Mouse (Mus musculus) induced T-regulatory cell, adult 2 months (primary cell): ENCODE measurements around the gene Cntrob.

Experiments used
- DNase-seq: peaks from one replicate; pipeline ENCODE4 v3.0.0-alpha.2; 2012; ENCODE audit warnings: low read depth

The Cntrob gene

DNA sequence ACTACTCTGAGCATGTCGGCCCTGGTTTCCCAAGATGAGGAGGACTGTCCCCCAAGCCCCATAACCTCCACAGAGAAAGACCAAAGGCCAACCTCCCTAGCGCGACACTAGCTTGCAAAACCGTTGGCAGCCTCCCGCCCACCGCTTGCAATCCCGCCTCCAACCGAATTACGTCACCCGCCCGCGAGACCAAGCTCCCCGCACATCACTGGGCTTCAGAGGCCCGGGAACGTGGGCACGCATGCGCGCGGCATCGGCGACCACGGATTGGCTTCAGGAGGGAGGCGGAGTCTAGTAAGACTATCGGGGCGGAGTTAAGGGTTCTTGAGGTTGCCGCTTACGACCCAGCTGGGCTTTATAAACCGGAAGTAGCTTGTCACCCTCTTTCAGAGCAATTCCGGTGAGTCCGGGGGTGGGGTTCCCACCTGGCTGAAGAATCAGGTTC lies at the start of gene Cntrob, which contains the start of gene Trappc1:
Gene Cntrob, minus strand, starts transcription at position 109 of the 445 bp plus-strand sequence.
Gene Trappc1, plus strand, starts transcription at position 314 of the 445 bp plus-strand sequence.
- DNase-seq = peak; percentile 99

DNA sequence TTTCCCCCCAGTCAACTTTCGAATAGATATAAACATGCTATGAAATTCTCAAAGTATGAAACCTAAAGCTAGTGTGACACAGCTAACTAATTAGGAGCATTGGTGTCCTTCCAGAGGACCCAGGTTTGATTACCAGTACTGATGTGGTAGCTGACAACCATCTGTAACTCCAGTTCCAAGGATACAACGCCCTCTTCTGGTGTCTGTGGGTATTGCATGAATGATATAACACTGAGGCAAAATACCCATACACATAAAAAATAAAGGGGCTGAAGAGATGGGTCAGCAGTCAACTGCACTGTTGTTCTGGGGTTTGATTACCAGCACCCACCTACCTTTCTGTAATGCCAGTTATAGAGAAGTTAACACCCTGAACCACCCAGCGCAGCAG lies 49.2 kb upstream of the Cntrob start:
- DNase-seq = peak; percentile 85

DNA sequence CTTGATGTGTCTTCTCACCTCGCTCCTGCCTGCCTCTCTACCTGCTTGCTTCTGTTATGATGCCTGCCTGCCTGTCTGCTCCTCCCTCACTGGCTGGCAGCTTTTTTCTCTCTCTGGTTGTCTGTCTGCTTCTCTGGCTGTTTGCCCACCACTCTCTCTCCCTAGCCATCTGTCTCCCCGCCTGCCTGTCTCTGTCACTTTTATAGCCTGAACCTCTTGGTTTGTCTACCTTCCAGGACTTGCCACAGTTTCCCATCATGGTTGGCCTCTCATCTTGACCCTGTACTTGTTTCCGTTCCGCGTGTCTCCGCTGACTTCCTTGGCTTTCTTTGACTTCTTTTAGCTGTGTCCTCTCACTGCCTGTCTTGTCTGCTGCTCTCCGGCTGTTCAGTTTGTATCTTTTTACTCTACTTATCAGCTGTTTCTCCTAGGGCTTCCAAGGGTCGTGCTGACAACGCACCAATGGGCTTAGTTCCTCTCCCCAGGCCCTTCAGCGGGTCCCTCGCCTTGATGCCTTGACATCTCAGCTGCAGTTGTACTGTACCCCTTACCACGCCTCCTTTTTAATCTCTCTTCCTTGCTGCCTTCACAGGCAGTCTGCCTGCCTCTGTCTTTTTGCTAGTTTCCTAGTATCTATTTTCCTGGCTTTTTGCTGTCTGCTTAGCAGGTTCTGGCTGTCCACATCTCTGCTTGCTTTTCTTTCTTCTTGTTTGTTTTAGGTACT lies 48.6 kb upstream of the Cntrob start:
- DNase-seq = peak; percentile 69

GRCm38 (mm10) chr11:69371601-69372000 lies 48.0 kb upstream of the Cntrob start:
- no peak for DNase-seq

DNA sequence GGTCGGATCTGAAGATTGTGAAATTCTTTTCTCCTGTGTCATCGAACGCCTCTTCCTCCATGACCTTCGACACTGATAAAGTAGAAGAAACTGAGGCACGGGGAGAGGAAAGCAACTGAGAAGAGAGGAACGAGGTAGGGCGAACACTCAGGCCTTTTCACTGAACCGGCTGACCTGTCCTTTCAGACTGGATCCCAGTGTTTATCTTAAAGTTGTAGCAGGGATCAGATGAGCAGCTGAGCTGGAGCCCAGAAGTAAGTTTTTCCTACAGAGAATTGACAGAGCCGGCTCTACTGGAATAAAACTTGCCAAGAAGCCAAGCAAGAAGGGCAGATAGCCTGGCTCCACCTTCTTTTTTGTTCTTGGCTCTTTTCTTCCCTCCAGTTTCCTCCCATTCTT lies 47.2 kb upstream of the Cntrob start:
- DNase-seq = peak; percentile 39

- DNase-seq = peak; percentile 51
These were observed 46.6 kb upstream of the Cntrob start for GRCm38 (mm10) chr11:69369990-69370816.

GRCm38 (mm10) chr11:69369215-69369989 lies 45.8 kb upstream of the Cntrob start, which contains the start of gene Chd3:
TSS of gene Chd3 (minus strand) at chr11:69369406.
- DNase-seq = no peak

DNA sequence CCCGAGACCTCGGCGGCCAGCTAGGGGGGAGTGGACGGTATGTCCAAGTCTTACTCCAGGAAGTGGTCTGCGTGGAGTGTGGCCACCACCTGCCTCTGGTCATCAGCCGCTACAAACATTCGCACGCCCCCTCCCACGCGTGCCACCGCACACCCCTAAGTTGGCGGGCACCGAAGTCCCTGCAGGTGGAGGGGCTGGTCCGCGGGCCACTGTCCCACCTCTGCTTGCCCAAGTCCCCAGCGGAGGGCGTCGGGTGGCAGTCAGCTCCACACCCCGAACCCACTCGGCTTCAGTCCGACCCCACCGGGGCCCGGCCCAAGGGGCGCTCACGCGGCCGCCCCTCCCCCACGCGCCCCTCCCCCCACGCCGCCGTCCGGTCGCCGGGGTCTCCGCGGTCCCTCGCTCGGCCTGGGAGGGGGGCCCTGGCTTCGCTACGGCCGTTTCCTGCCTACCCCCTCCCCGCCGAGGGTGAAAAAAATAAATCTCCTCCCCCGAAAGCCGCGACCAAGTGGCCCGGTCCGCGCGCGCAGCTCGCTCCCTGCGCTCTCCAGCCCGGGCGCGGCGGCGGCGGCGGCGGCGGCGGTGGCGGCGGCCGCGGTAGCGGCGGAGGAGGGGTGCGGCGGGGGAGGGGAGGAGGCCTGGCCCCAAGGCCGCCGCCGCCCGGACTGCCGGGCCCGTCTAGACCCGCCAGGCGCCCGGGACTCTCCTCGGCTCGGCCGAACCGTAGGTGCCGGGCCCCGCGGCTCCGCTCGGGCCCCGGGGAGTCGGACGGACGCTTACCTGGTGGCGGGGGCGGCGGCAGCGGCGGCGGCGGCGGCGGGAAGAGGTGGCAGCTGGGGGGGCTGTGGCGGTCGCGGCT lies 45.0 kb upstream of the Cntrob start:
- peak; percentile 67 for DNase-seq

GRCm38 (mm10) chr11:69367616-69368355 lies 44.2 kb upstream of the Cntrob start:
- DNase-seq = peak; percentile 64

- no peak for DNase-seq
These were observed 43.5 kb upstream of the Cntrob start for GRCm38 (mm10) chr11:69366855-69367615.

GRCm38 (mm10) chr11:69366157-69366854 lies 42.7 kb upstream of the Cntrob start:
- peak; percentile 99 for DNase-seq

GRCm38 (mm10) chr11:69365722-69366121 lies 42.1 kb upstream of the Cntrob start:
- DNase-seq = peak; percentile 39

DNA sequence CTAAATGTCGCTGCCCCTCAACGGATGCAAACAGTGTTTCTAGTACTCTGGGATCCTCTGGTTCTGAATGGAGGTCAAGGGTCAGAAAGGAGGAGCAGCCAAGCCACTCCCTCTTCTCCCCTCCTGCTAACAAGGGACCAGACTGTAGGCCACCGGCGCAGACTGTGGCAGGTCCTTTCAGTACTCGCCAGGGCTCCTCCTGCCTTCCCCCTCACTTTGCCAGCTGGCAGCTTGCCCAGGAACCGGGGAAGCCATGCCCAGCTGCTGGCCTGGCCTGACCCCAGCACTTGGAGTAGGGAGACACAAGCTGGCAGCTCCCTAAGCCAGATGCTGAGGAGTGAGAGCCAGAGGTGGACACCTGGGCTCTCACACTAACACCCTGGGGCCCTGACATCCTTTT lies 41.3 kb upstream of the Cntrob start:
- peak; percentile 33 for DNase-seq

DNA sequence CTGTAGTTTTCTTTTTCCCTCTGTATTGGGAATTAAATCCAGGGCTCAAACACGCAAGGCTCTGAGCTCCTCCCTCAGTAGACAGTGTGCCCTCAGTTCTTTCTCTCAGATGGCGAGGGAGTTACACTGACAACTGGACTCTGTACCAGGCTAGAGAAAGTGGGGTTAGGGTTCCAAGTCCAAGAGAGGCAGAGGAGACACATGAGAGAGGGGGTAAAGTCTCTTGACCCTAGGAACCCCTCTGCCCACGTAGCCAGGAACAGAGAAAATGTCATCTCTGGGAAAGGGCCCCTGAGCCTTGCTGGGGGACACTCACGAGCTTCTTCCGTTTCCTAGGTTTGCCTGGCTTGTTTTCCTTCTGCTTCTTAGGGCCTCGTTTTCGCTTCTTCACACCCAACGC lies 40.8 kb upstream of the Cntrob start:
- no peak for DNase-seq

GRCm38 (mm10) chr11:69362479-69362878 lies 38.9 kb upstream of the Cntrob start:
- DNase-seq = no peak

DNA sequence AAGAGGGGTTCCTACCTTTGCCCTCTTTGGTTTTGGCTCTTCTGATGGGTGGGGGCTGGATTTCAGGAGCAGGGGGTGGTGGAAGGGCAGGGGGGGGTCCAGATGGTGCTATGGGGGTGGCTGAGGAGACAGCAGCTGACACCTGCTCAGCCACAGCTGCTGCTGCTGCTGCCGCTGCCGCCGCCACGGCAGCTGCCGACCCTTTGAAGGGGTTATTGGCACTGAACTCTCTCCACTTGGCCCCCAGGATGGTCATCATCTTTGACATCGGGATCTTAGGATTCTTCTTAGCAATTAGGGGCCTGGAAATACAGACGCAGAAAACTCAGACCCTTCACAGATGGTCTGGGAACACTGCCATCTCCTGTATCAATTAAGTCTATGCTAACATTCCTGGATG lies 38.4 kb upstream of the Cntrob start:
- no peak for DNase-seq

GRCm38 (mm10) chr11:69357690-69358089 lies 34.1 kb upstream of the Cntrob start:
- DNase-seq = no peak

DNA sequence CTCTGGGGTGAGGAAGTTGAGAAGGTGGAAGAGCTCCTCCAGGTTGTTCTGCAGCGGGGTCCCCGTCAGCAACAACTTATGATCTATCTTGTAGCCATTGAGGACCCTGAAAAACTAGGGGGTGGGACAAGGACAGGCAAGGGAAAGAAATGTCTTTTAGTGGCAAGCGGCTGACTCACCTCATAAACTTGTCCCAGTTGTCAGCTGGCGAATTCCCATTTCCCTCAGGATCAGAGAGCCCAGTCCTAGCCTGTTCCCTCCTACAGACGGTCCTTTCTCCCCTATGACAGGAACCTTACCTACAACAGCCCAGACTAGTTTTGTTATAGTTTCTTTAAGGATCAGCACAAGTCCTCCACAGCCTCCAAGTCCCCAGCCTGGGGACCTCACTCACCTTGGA lies 33.0 kb upstream of the Cntrob start:
- DNase-seq = no peak

DNA sequence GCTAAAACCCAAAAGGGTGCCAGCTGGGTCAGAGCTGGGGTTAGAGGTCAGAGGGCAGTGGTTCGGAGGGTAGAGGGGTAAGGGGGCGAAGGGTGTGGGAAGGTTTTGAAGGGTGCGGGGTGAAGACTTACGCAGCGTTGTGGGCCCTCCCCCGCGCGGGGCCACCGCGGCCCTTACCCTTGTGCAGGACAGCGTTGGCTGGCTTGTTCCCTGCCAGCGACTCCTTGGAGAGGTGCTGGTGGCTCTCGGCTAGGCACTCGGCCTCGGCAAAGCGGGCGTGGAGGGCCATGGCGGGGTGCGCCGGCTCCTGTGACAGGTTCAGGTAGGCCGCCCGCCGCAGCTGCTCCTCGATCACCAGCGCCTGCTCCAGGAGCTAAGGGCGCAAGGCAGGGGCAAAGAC lies 22.9 kb upstream of the Cntrob start:
- no peak for DNase-seq
